Comparison of ENCODE assay signal across 24 mouse cellular contexts in genomic region chr12:80594781-80595180, GRCm38 (mm10).
"Had no signal": no experiment of that assay in that cellular context is flagged by ENCODE, and none has a peak within 500 bp of the region (broad histone marks: within the 10 kb centered on the region; RNA-seq: fewer than 3 reads in every experiment).

No protein-coding gene starts in this region.

- ATAC-seq: hindbrain, postnatal 0 days; intestine, embryonic 16.5 days had no signal

- DNase-seq: gastrocnemius, postnatal 14 days; gastrocnemius, postnatal 36 days; heart, adult 11 months; heart, adult 2 months; heart, postnatal 36 days; kidney, adult 11 months; kidney, adult 2 months; kidney, adult 9 months; kidney, postnatal 14 days; kidney, postnatal 36 days; layer of hippocampus, postnatal 36 days; left cerebral cortex, postnatal 4 days had no signal

- H3K4me3 ChIP-seq: heart, adult 2 months; heart, embryonic 13.5 days; heart, embryonic 15.5 days; hindbrain, embryonic 13.5 days; hindbrain, embryonic 15.5 days; kidney, embryonic 15.5 days; limb, embryonic 13.5 days; limb, embryonic 15.5 days; liver, embryonic 12.5 days had no signal

- H3K27ac ChIP-seq: heart, adult 2 months; heart, embryonic 13.5 days; heart, embryonic 15.5 days; hindbrain, embryonic 13.5 days; hindbrain, embryonic 15.5 days; hindbrain, postnatal 0 days; kidney, embryonic 15.5 days; kidney, postnatal 0 days; limb, embryonic 13.5 days; limb, embryonic 15.5 days; liver, embryonic 12.5 days; liver, embryonic 14.5 days had no signal
